8 mouse cellular contexts compared by ENCODE assay signal in the genomic region with DNA sequence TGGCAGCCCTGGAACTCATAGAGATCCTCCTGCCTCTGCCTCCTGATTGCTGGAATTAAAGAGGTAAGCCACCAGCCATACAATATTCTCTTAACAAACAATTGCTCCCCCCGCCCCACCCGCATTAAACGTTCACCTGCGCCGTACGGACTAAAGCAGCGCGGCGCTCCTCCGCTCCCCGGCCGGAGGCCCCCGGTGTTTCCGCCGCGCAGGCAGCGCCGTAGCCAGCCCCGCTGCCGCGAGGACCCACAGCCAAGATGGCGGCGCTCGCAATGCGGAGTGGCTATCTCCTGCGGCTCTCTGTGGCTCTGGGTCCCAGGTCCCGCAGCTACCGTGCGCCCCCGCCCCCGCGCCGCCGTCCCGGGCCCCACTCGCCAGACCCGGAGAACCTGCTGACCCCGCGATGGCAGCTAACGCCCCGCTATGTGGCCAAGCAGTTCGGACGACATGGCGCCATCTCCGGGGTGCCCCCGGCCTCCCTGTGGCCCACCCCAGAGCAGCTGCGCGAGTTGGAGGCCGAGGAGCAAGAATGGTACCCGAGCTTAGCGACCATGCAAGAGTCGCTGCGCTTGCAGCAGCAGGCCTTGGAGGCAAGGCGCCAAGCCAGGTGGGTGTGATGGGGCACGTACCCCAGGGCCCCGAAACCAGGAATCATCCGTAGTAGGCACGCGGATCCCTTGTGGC. TPM values are rescaled to one million over a fixed set of nuclear protein-coding genes. Genes with fewer than 3 reads are reported as not detected.
DNase-seq lines count a peak whose midpoint lies in the region; ATAC-seq lines count a peak whose summit lies in the region.

No protein-coding gene starts in this region.

- peaks cover 35% of the 10 kb centered on the region for H3K36me3 ChIP-seq in embryonic facial prominence, embryonic 12.5 days
- H3K36me3 ChIP-seq in limb, embryonic 13.5 days: peaks cover 40% of the 10 kb centered on the region
- H3K36me3 ChIP-seq in midbrain, embryonic 13.5 days: peaks cover 36% of the 10 kb centered on the region

- H3K27ac ChIP-seq in embryonic facial prominence, embryonic 12.5 days: peak overlapping the region; percentile 89
- H3K27ac ChIP-seq in limb, embryonic 13.5 days: peak overlapping the region; percentile 96
- H3K27ac ChIP-seq in midbrain, embryonic 13.5 days: peak overlapping the region; percentile 95

- DNase-seq in 3134 (ENCODE audit: extremely low read depth, insufficient read length, low spot score): peak; percentile 83
- DNase-seq in adrenal gland, postnatal 14 days: peak; percentile 89
- peak; percentile 82 to 89 for DNase-seq in heart, adult 18-20 months
- peak; percentile 67 for DNase-seq in kidney, adult 11 months
- peak; percentile 84 for DNase-seq in spleen, adult 12 weeks (ENCODE audit: low spot score)

- no peaks in the 10 kb centered on the region for H3K27me3 ChIP-seq in embryonic facial prominence, embryonic 12.5 days
- H3K27me3 ChIP-seq in limb, embryonic 13.5 days: no peaks in the 10 kb centered on the region
- H3K27me3 ChIP-seq in midbrain, embryonic 13.5 days: no peaks in the 10 kb centered on the region

- peak overlapping the region; percentile 75 for H3K4me3 ChIP-seq in embryonic facial prominence, embryonic 12.5 days
- H3K4me3 ChIP-seq in limb, embryonic 13.5 days: peak overlapping the region; percentile 93
- H3K4me3 ChIP-seq in midbrain, embryonic 13.5 days (replicated peaks): peak overlapping the region; percentile 91

- WGBS in embryonic facial prominence, embryonic 12.5 days: 1% methylated on average over 59 of the region's 59 CpGs
- 1% methylated on average over 59 of the region's 59 CpGs for WGBS in limb, embryonic 13.5 days
- WGBS in midbrain, embryonic 13.5 days: under 1% methylated on average over 59 of the region's 59 CpGs

- H3K9ac ChIP-seq in embryonic facial prominence, embryonic 12.5 days: peak overlapping the region; percentile 88
- peak overlapping the region; percentile 98 for H3K9ac ChIP-seq in limb, embryonic 13.5 days
- peak overlapping the region; percentile 96 for H3K9ac ChIP-seq in midbrain, embryonic 13.5 days (replicated peaks)

- ATAC-seq in embryonic facial prominence, embryonic 12.5 days (ENCODE audit: insufficient number of reproducible peaks, insufficient read depth, low FRiP score, low TSS enrichment): peak; percentile 53
- peak; percentile 78 for ATAC-seq in limb, embryonic 13.5 days (ENCODE audit: low FRiP score, low read depth)
- ATAC-seq in midbrain, embryonic 13.5 days: peak; percentile 85

- peaks cover 16% of the 10 kb centered on the region for H3K4me1 ChIP-seq in embryonic facial prominence, embryonic 12.5 days
- H3K4me1 ChIP-seq in limb, embryonic 13.5 days: peaks cover 40% of the 10 kb centered on the region
- H3K4me1 ChIP-seq in midbrain, embryonic 13.5 days (replicated peaks): peaks cover 21% of the 10 kb centered on the region

- H3K4me2 ChIP-seq in embryonic facial prominence, embryonic 12.5 days (replicated peaks): peak overlapping the region; percentile 55
- peak overlapping the region; percentile 63 for H3K4me2 ChIP-seq in limb, embryonic 13.5 days (replicated peaks)
- H3K4me2 ChIP-seq in midbrain, embryonic 13.5 days (replicated peaks): peak overlapping the region; percentile 73

- no peaks in the 10 kb centered on the region for H3K9me3 ChIP-seq in embryonic facial prominence, embryonic 12.5 days
- no peaks in the 10 kb centered on the region for H3K9me3 ChIP-seq in limb, embryonic 13.5 days
- H3K9me3 ChIP-seq in midbrain, embryonic 13.5 days: no peaks in the 10 kb centered on the region

RNA-seq across cellular contexts. Expression of a gene that starts 0.9 kb away (rescaled TPM):
- total RNA-seq in adrenal gland, postnatal 14 days (2021): 44.4 and 45.7 TPM in 2 replicates
- 46.7 and 46.8 TPM in 2 replicates for polyA plus RNA-seq in embryonic facial prominence, embryonic 12.5 days (2016; fragmentation: Nextera tagmentation; extraction: Ambion mirVana)
- 10 to 100 TPM; 31.5 to 35.7 TPM for total RNA-seq in heart, adult 18-20 months (2021)
- polyA plus RNA-seq in limb, embryonic 13.5 days (2015; fragmentation: Nextera tagmentation; extraction: Ambion mirVana): 48.1 and 48.4 TPM in 2 replicates
- 34.5 and 36.3 TPM in 2 replicates for polyA plus RNA-seq in midbrain, embryonic 13.5 days (2015; fragmentation: Nextera tagmentation; extraction: Ambion mirVana)

RNA-seq across cellular contexts. Expression of a gene that starts 8.3 kb away (rescaled TPM):
- total RNA-seq in adrenal gland, postnatal 14 days (2021): 108 TPM in 2 replicates
- polyA plus RNA-seq in embryonic facial prominence, embryonic 12.5 days (2016; fragmentation: Nextera tagmentation; extraction: Ambion mirVana): 96.0 TPM in 2 replicates
- 10 to 100 TPM; 88.5 to 96.7 TPM for total RNA-seq in heart, adult 18-20 months (2021)
- 106 TPM in 2 replicates for polyA plus RNA-seq in limb, embryonic 13.5 days (2015; fragmentation: Nextera tagmentation; extraction: Ambion mirVana)
- polyA plus RNA-seq in midbrain, embryonic 13.5 days (2015; fragmentation: Nextera tagmentation; extraction: Ambion mirVana): 84.8 and 88.8 TPM in 2 replicates

RNA-seq across cellular contexts. Expression of a gene that starts 9.6 kb away (rescaled TPM):
- total RNA-seq in adrenal gland, postnatal 14 days (2021): 7.1 and 7.4 TPM in 2 replicates
- 5.3 and 5.5 TPM in 2 replicates for polyA plus RNA-seq in embryonic facial prominence, embryonic 12.5 days (2016; fragmentation: Nextera tagmentation; extraction: Ambion mirVana)
- 10 to 100 TPM; 10.0 to 13.2 TPM for total RNA-seq in heart, adult 18-20 months (2021)
- 6.3 TPM in 2 replicates for polyA plus RNA-seq in limb, embryonic 13.5 days (2015; fragmentation: Nextera tagmentation; extraction: Ambion mirVana)
- 8.8 and 8.9 TPM in 2 replicates for polyA plus RNA-seq in midbrain, embryonic 13.5 days (2015; fragmentation: Nextera tagmentation; extraction: Ambion mirVana)

RNA-seq across cellular contexts. Expression of a gene that starts 14.6 kb away (rescaled TPM):
- 521 and 554 TPM in 2 replicates for total RNA-seq in adrenal gland, postnatal 14 days (2021)
- 919 and 944 TPM in 2 replicates for polyA plus RNA-seq in embryonic facial prominence, embryonic 12.5 days (2016; fragmentation: Nextera tagmentation; extraction: Ambion mirVana)
- 100 to 1,000 TPM; 297 to 306 TPM for total RNA-seq in heart, adult 18-20 months (2021)
- polyA plus RNA-seq in limb, embryonic 13.5 days (2015; fragmentation: Nextera tagmentation; extraction: Ambion mirVana): 943 and 1,018 TPM in 2 replicates
- 599 and 642 TPM in 2 replicates for polyA plus RNA-seq in midbrain, embryonic 13.5 days (2015; fragmentation: Nextera tagmentation; extraction: Ambion mirVana)

RNA-seq across cellular contexts. Expression of a gene that starts 24.6 kb away (rescaled TPM):
- 55.2 and 63.4 TPM in 2 replicates for total RNA-seq in adrenal gland, postnatal 14 days (2021)
- polyA plus RNA-seq in embryonic facial prominence, embryonic 12.5 days (2016; fragmentation: Nextera tagmentation; extraction: Ambion mirVana): 106 and 108 TPM in 2 replicates
- 10 to 100 TPM; 22.6 to 22.9 TPM for total RNA-seq in heart, adult 18-20 months (2021)
- polyA plus RNA-seq in limb, embryonic 13.5 days (2015; fragmentation: Nextera tagmentation; extraction: Ambion mirVana): 108 and 109 TPM in 2 replicates
- polyA plus RNA-seq in midbrain, embryonic 13.5 days (2015; fragmentation: Nextera tagmentation; extraction: Ambion mirVana): 113 and 122 TPM in 2 replicates

Comparison
In these comparisons a context has a peak if more than half of its experiments do, and no peak if none do; other contexts are left out.
1. Peak in every context shown above with its lines: DNase-seq, ATAC-seq, H3K4me3 ChIP-seq and H3K27ac ChIP-seq.